Mouse (Mus musculus) spleen, adult 12 weeks (tissue): Measurements from ENCODE around the gene Lrrc29.

Experiments
- DNase-seq: peaks from one replicate; pipeline ENCODE4 v3.0.0; 2022; ENCODE audit warnings: low spot score

Gene Lrrc29

GRCm38 (mm10) chr8:105289805-105290460, 36.1 kb downstream of the Lrrc29 start, which contains the start of gene 4931428F04Rik:
4931428F04Rik (minus strand) TSS chr8:105289864.
- no peak for DNase-seq

GRCm38 (mm10) chr8:105288958-105289732, 36.9 kb downstream of the Lrrc29 start:
- DNase-seq = peak; percentile 85

GRCm38 (mm10) chr8:105288231-105288630, 37.8 kb downstream of the Lrrc29 start:
- DNase-seq = no peak

GRCm38 (mm10) chr8:105286907-105287306, 39.2 kb downstream of the Lrrc29 start:
- no peak for DNase-seq

GRCm38 (mm10) chr8:105285514-105285913, 40.6 kb downstream of the Lrrc29 start:
- no peak for DNase-seq

- no peak for DNase-seq
These were observed 43.0 kb downstream of the Lrrc29 start for GRCm38 (mm10) chr8:105283074-105283473.

- DNase-seq = no peak
These were observed 43.8 kb downstream of the Lrrc29 start for GRCm38 (mm10) chr8:105282239-105282638.

GRCm38 (mm10) chr8:105281821-105282220, 44.3 kb downstream of the Lrrc29 start:
- no peak for DNase-seq

- DNase-seq = no peak
These were observed 45.5 kb downstream of the Lrrc29 start for GRCm38 (mm10) chr8:105280567-105280966.

- DNase-seq = peak; percentile 58
These were observed 47.2 kb downstream of the Lrrc29 start for GRCm38 (mm10) chr8:105278911-105279334.

GRCm38 (mm10) chr8:105276292-105277120, 49.6 kb downstream of the Lrrc29 start:
- no peak for DNase-seq

- DNase-seq = no peak
These were observed 50.2 kb downstream of the Lrrc29 start, which contains the start of gene Nol3 for GRCm38 (mm10) chr8:105275840-105276239. Nol3 (plus strand) TSS chr8:105276140.

- DNase-seq = no peak
These were observed 50.7 kb downstream of the Lrrc29 start for GRCm38 (mm10) chr8:105275387-105275786.

GRCm38 (mm10) chr8:105270916-105271186, 55.2 kb downstream of the Lrrc29 start:
- no peak for DNase-seq

GRCm38 (mm10) chr8:105270101-105270915, 55.8 kb downstream of the Lrrc29 start:
- DNase-seq = no peak

GRCm38 (mm10) chr8:105269461-105269947, 56.6 kb downstream of the Lrrc29 start, which contains the start of gene Hsf4:
Hsf4 (plus strand) TSS chr8:105269801.
- DNase-seq = no peak

- DNase-seq = no peak
These were observed 57.0 kb downstream of the Lrrc29 start for GRCm38 (mm10) chr8:105269075-105269458.

- no peak for DNase-seq
These were observed 57.6 kb downstream of the Lrrc29 start for GRCm38 (mm10) chr8:105268342-105269074.

- DNase-seq = no peak
These were observed 59.3 kb downstream of the Lrrc29 start for GRCm38 (mm10) chr8:105266775-105267174.

GRCm38 (mm10) chr8:105265128-105265527, 61.0 kb downstream of the Lrrc29 start:
- DNase-seq = no peak
